Mouse (Mus musculus) B cell, adult 62 days (primary cell): ENCODE measurements around the gene Crkl. TPM values are rescaled to one million over a fixed set of nuclear protein-coding genes. Genes with fewer than 3 reads are reported as not detected.

Experiments
- total RNA-seq: library from RNA; stranded (reverse); gene quantifications from 4 replicates; pipeline ENCODE4 v1.2.4, GENCODE M21; 2023

Gene Crkl
- 47.4 to 55.6 TPM (median 52.0 TPM) in 4 replicates for total RNA-seq

DNA sequence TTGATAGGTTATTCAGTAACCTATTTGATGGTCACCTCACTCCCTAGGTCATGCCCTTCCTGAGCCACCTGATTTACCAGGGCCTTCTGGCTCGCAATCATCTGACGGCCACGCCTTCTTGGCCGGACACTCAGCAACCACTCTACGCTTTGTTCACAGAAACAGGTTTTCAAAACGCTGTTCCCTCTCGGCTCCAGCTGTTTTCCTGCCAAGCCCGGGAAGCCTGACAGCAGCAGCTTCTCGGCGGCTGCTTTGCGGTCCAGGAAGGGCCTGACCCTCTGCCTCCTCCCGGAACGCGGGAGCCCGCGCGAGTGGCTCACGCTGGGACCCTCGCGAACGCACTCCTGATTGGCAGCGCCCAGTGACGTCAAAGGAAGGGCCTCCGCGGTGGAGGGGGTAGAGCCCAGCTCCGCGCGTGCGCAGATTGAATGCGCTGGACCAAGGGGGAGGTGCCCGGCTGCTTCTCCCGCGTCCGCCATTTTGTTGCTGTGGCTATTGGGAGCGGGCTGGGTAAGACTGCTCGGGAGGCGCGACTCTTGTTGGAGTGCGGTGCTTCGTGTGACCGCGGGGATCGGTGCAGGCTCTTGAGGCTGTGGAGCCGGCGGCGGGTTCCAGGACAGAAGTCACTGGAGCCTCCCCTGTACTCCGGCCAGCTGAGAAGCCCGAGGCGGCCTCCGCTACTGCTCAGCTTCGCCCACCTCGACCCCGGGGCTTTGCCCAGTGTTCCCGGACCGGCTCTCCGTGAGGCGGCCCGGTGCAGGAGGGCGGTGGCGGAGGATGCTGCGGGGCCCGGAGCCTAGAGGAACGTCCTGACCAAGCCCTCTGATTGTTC, at the start of gene Crkl:
Gene Crkl, plus strand, starts transcription at position 447 of the 832 bp plus-strand sequence.

DNA sequence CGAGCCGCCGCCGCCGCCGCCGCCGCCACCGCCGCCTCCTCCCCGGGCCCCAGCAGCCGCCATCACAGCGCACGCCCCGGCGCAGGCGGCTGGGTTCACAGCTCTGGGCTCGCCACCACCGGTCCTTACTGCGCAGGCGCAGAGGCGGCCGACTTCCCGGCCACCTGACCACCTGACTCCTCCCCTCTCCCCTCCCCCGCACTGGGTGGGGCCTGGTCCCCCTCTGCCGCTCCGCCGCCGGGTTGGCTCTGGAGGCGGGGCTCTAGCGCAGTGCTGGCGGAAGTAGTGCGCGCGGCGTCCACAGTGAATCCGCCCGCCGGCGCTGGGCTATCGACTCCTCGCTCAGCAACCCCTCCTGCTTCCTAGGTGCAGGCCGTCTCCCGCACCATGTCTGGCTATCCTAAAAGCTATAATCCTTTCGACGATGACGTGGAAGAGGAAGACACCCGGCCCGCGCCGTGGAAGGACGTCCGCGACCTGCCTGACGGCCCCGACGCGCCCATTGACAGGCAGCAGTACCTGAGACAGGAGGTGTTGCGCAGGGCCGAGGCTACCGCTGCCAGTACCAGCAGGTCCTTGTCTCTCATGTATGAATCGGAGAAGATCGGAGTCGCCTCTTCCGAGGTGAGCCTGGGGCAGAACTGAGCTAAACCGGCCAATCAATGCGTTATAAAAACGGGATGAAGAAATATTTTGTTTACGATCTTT, 45.9 kb upstream of the Crkl start, which contains the start of the genes Snap29 and Pi4ka:
Gene Snap29, plus strand, starts transcription at position 251 of the 708 bp plus-strand sequence.
Gene Pi4ka, minus strand, starts transcription at position 579 of the 708 bp plus-strand sequence.

DNA sequence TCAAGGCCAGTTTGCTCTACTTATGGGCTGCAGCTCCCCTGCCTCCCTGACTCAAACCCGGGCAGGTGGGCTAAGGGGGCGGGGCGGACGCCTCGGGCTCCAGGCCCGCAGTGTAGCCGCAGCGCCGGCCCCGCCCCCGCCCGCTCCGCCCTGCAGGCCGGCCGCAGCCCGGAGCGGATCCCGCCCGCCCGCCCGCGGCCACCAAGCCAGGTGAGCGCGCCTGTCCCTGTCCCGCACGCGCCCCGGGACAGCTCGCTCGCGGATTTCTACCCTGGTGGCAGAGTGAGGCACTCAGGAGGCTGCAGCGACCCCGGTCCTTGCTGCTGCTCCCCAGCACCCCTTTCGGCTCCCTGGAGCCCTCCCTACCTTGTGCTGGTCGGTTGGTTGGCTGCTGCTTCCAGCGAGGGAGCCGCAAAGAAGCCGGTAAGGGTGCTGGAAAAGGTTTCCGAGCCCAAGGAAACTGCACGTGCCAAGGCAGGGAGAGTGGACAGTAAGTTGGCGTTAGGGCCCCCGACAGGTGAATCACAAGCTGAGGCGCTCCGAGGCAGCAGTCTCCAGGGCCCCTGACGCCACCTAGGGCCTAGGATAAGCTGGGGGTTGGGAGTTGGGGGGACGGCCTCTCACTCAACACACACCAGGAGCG, 37.8 kb downstream of the Crkl start, which contains the start of gene Aifm3:
Gene Aifm3, plus strand, starts transcription at position 143 of the 643 bp plus-strand sequence.

DNA sequence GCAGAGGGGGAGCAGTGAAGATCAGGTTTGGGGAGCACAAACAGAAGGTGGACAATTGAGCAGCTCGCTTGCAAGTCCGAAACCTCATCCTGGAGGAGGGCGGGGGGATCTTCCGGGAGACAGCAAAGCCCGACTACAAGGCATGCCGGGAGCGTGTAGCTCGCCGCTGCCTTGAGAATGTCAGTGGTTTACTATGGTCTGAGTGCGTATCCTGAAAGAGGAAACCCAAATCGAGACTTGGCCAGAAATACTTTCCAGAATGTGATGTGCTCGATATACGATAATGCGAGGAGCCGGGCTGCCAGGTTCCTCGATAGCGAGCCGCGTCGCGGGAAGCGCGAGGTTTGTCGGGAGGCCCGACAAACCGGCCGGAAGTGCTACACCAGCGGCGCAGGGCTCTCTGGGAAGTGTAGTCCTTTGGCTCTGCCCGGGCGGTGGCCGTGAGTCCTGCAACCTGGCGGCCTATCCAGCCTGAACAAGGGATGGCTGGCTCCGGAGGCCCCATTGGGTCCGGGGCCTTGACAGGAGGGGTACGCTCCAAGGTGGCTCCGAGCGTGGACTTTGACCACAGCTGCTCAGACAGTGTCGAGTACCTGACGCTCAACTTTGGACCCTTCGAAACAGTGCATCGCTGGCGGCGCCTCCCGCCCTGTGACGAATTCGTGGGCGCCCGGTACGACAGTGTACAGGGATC, 56.9 kb downstream of the Crkl start, which contains the start of gene Lztr1:
Gene Lztr1, plus strand, starts transcription at position 143 of the 694 bp plus-strand sequence.

DNA sequence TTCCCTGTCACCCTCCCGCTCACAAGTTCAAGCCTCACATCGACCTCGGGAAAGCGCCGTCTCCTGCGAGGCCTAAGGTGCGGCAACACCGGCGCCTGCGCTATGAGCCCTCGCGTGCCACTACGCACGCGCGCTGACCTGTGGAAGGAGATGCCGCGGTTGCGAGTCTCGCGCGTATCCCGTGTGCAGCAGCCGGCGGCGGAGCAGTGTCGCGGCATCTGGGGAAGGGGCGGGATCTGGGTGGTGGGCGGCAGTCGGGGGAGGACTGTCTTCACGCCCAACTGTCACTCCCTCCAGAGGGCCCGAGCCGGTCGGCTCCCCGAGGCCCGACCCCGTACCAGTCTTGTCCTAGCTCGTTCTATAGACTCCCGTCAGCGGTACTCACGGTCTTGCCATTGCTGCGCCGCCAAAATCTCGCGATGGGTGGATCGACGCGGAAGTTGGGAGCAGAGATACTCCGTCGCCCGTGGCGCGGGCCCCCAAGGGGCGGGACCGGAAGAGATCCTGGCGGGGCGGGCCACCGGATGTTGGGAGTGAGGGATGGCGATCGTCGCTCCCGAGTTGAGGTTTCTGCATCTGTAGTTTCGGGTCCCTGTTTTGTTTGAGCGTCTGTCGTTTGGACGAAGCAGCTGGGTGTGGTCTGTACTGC, 79.0 kb downstream of the Crkl start, which contains the start of gene Thap7:
Gene Thap7, minus strand, starts transcription at position 497 of the 649 bp plus-strand sequence.

Other genes starting within 250 kb of the Crkl start
- gene Ube2l3, start 249.3 kb upstream of the Crkl start, total RNA-seq = 101 to 116 TPM (median 107 TPM) in 4 replicates
- gene Rimbp3, start 243.4 kb upstream of the Crkl start, total RNA-seq = 0.09 to 0.20 TPM (median 0.09 TPM) in 4 replicates
- 3.7 to 5.1 TPM (median 4.5 TPM) in 4 replicates for gene Hic2, start 218.4 kb upstream of the Crkl start, total RNA-seq
- gene Tmem191c, start 175.9 kb upstream of the Crkl start, total RNA-seq = 9.1 to 15.8 TPM (median 14.3 TPM) in 4 replicates
- gene Serpind1, start 120.6 kb upstream of the Crkl start, total RNA-seq = 0.27 TPM in 1 of 4 replicates, not detected in the others
- 60.0 to 64.2 TPM (median 62.2 TPM) in 4 replicates for gene Snap29, start 46.0 kb upstream of the Crkl start, total RNA-seq
- 121 to 147 TPM (median 138 TPM) in 4 replicates for gene Pi4ka, start 45.7 kb upstream of the Crkl start, total RNA-seq
- not detected in 4 replicates for gene Aifm3, start 37.6 kb downstream of the Crkl start, total RNA-seq
- gene Lztr1, start 56.7 kb downstream of the Crkl start, total RNA-seq = 47.7 to 57.0 TPM (median 53.3 TPM) in 4 replicates
- 25.2 to 39.4 TPM (median 32.4 TPM) in 4 replicates for gene Thap7, start 79.1 kb downstream of the Crkl start, total RNA-seq
- 0.31 TPM in 1 of 4 replicates, not detected in the others for gene Lrrc74b, start 109.3 kb downstream of the Crkl start, total RNA-seq
- not detected in 4 replicates for gene P2rx6, start 109.9 kb downstream of the Crkl start, total RNA-seq
- gene Slc7a4, start 131.2 kb downstream of the Crkl start, total RNA-seq = not detected in 4 replicates
- 45.7 to 50.9 TPM (median 48.8 TPM) in 4 replicates for gene Smpd4, start 167.4 kb downstream of the Crkl start, total RNA-seq
- not detected in 4 replicates for gene Ccdc74a, start 194.5 kb downstream of the Crkl start, total RNA-seq